Mouse (Mus musculus): Measurements from ENCODE around the gene St3gal6.

DNA sequence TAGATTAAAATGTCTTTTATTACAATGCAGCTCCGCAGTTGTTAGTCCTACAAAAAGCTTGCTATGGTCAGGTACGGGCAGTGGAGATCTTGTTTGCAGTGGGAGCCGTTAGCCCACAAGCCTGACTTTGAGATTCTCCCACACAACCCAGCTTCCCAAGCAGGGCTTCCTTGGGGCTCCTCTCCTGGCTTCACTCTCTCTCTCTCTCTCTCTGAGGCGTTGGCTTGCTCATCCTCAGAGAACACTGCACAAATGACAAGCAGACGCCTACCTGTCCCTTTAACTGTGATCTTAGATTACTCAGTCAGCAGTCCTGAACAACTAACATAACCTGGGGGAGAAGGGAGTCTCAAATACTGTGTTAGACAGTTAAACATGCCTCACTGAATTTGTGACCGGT is 36.2 kb downstream of the St3gal6 start:
- TF ChIP-seq CTCF (IDR thresholded peaks at IDR 0.05; ENCODE audit: control insufficient read depth, insufficient read depth, low read length) = no peak
- no peak for TF ChIP-seq POLR2A (IDR thresholded peaks at IDR 0.05; ENCODE audit: borderline replicate concordance, control insufficient read depth, low read depth, low read length)

Measured in bone marrow, adult 2 months (tissue).